In genomic region chr13:99038198-99039062, GRCm38 (mm10) we compare ENCODE assay signal across 21 mouse cellular contexts. TPM values are rescaled to one million over a fixed set of nuclear protein-coding genes. Genes with fewer than 3 reads are reported as not detected.
DNase-seq lines count a peak whose midpoint lies in the region; ATAC-seq and TF ChIP-seq lines count a peak whose summit lies in the region.
"Had no signal": no experiment of that assay in that cellular context is flagged by ENCODE, and none has a peak within 500 bp of the region (broad histone marks: within the 10 kb centered on the region; RNA-seq: fewer than 3 reads in every experiment).

No protein-coding gene starts in this region.

- H3K4me1 ChIP-seq in heart, embryonic 13.5 days = peaks cover 21% of the 10 kb centered on the region
- H3K4me1 ChIP-seq in lung, postnatal 0 days (ENCODE audit: insufficient read depth, low read depth, low read length) = no peaks in the 10 kb centered on the region
- H3K4me1 ChIP-seq in limb, embryonic 10.5 days = peaks cover 16% of the 10 kb centered on the region
- H3K4me1 ChIP-seq: neural tube, embryonic 13.5 days had no signal

- no peaks in the 10 kb centered on the region for H3K36me3 ChIP-seq in heart, embryonic 13.5 days
- no peaks in the 10 kb centered on the region for H3K36me3 ChIP-seq in lung, postnatal 0 days (ENCODE audit: insufficient read depth, low read length)
- H3K36me3 ChIP-seq in limb, embryonic 10.5 days = no peaks in the 10 kb centered on the region
- H3K36me3 ChIP-seq: liver, embryonic 13.5 days; neural tube, embryonic 13.5 days had no signal

- H3K27ac ChIP-seq in heart, embryonic 13.5 days (replicated peaks) = no peak overlapping the region
- H3K27ac ChIP-seq in lung, postnatal 0 days (ENCODE audit: low read length) = no peak overlapping the region
- H3K27ac ChIP-seq in limb, embryonic 10.5 days = peak overlapping the region; percentile 75
- H3K27ac ChIP-seq: hindbrain, postnatal 0 days; liver, embryonic 13.5 days; neural tube, embryonic 13.5 days had no signal

- TF ChIP-seq EP300 in lung, postnatal 0 days (IDR thresholded peaks at IDR 0.05) = no peak

- no peak for ATAC-seq in heart, embryonic 13.5 days (ENCODE audit: extremely low read depth, insufficient number of reproducible peaks, low FRiP score, low TSS enrichment)
- ATAC-seq in lung, postnatal 0 days = no peak
- ATAC-seq: hindbrain, postnatal 0 days had no signal

- H3K9ac ChIP-seq in heart, embryonic 13.5 days = no peak overlapping the region
- no peak overlapping the region for H3K9ac ChIP-seq in lung, postnatal 0 days (replicated peaks; ENCODE audit: low read depth)
- H3K9ac ChIP-seq: liver, embryonic 13.5 days; neural tube, embryonic 13.5 days had no signal

- 36% methylated on average over 15 of the region's 15 CpGs for whole genome bisulfite sequencing in heart, embryonic 13.5 days
- WGBS in lung, postnatal 0 days = 36% methylated on average over 15 of the region's 15 CpGs
- 47% methylated on average over 15 of the region's 15 CpGs for WGBS in limb, embryonic 10.5 days

- no peak overlapping the region for H3K4me3 ChIP-seq in heart, embryonic 13.5 days
- H3K4me3 ChIP-seq in lung, postnatal 0 days (ENCODE audit: low read depth, low read length) = no peak overlapping the region
- H3K4me3 ChIP-seq in limb, embryonic 10.5 days = no peak overlapping the region
- H3K4me3 ChIP-seq: liver, embryonic 13.5 days; megakaryocyte, embryonic 14.5 days; neural tube, embryonic 13.5 days had no signal

- H3K9me3 ChIP-seq in heart, embryonic 13.5 days = no peaks in the 10 kb centered on the region
- no peaks in the 10 kb centered on the region for H3K9me3 ChIP-seq in lung, postnatal 0 days (ENCODE audit: low read length)
- no peaks in the 10 kb centered on the region for H3K9me3 ChIP-seq in limb, embryonic 10.5 days (replicated peaks)
- H3K9me3 ChIP-seq: liver, embryonic 13.5 days; neural tube, embryonic 13.5 days had no signal

- no peak for DNase-seq in heart, adult 8-10 months (ENCODE audit: low spot score)
- peak; percentile 29 for DNase-seq in lung, postnatal 0 days (ENCODE audit: low spot score)
- DNase-seq in lung, postnatal 4 days = no peak
- no peak for DNase-seq in limb, embryonic 10.5 days (ENCODE audit: low spot score)
- no peak for DNase-seq in right cerebral cortex, postnatal 14 days
- DNase-seq in layer of hippocampus, adult 9-11 months = no peak
- no peak for DNase-seq in urinary bladder, postnatal 36 days (ENCODE audit: low spot score in 2 of 2)
- DNase-seq: cerebellum, adult 11-12 months; gastrocnemius, postnatal 36 days; liver, embryonic 13.5 days; retina, postnatal 1 day; spleen, adult 18-20 months had no signal

- TF ChIP-seq CTCF in lung, postnatal 0 days (IDR thresholded peaks at IDR 0.05) = no peak

- no peaks in the 10 kb centered on the region for H3K27me3 ChIP-seq in heart, embryonic 13.5 days (replicated peaks)
- no peaks in the 10 kb centered on the region for H3K27me3 ChIP-seq in lung, postnatal 0 days (replicated peaks; ENCODE audit: insufficient read depth, low read length)
- no peaks in the 10 kb centered on the region for H3K27me3 ChIP-seq in limb, embryonic 10.5 days (ENCODE audit: low read depth, poor library complexity, severe bottlenecking)
- H3K27me3 ChIP-seq: neural tube, embryonic 13.5 days had no signal

- 0 out of 2 replicates have a peak overlapping the region, but pooled peaks have one; percentile 5 for H3K4me2 ChIP-seq in heart, embryonic 13.5 days
- no peak overlapping the region for H3K4me2 ChIP-seq in lung, postnatal 0 days (replicated peaks; ENCODE audit: low read depth, low read length)
- H3K4me2 ChIP-seq: liver, embryonic 13.5 days; neural tube, embryonic 13.5 days had no signal

RNA-seq across cellular contexts. Expression of gene 1700024P04Rik, which starts 54.1 kb away (rescaled TPM):
- not detected in 2 replicates for polyA plus RNA-seq in heart, embryonic 13.5 days (2015; fragmentation: Nextera tagmentation; extraction: Ambion mirVana)
- total RNA-seq in heart, adult 8-10 months (2022) = not detected
- polyA plus RNA-seq in lung, postnatal 0 days (2015; fragmentation: Nextera tagmentation; extraction: Ambion mirVana) = not detected in 2 replicates
- polyA plus RNA-seq in limb, embryonic 10.5 days (2016; fragmentation: Nextera tagmentation; extraction: Ambion mirVana) = not detected in 2 replicates
- total RNA-seq: gastrocnemius, postnatal 36 days; hindbrain, postnatal 0 days; left cerebral cortex, postnatal 10 days had no signal
- polyA plus RNA-seq: C2C12; cortical plate, adult 2 months; heart, postnatal 0 days; hindbrain, postnatal 0 days; large intestine, adult 2 months; liver, embryonic 13.5 days; neural tube, embryonic 13.5 days had no signal
